Mouse (Mus musculus) limb, embryonic 14.5 days (tissue): Measurements from ENCODE around the gene Grik2. TPM values are rescaled to one million over a fixed set of nuclear protein-coding genes. Genes with fewer than 3 reads are reported as not detected.

Source experiments
- ATAC-seq: fragments of 200-750 bp; cut with Nextera tagmentation; 2 replicates; pipeline ENCODE4 v1.8.0; 2017; ENCODE audit warnings: low read depth, moderate number of reproducible peaks, moderate TSS enrichment; ENCODE audit not compliant: low FRiP score
- DNase-seq: peaks from one replicate; pipeline ENCODE4 v3.0.0-alpha.2; 2015; ENCODE audit warnings: low spot score
- H3K27ac ChIP-seq: fragments of 300-500 bp; sonication (generic); replicated peaks from 2 replicates; pipeline ENCODE4 v1.5.1; 2014; ENCODE audit warnings: low read depth, mild to moderate bottlenecking, low read length, moderate library complexity, mixed read lengths
- H3K27me3 ChIP-seq: fragments of 300-500 bp; sonication (generic); 2 replicates; pipeline ENCODE4 v1.6.1; 2014; ENCODE audit warnings: low read length, mixed read lengths; ENCODE audit not compliant: control insufficient read depth, insufficient read depth
- H3K36me3 ChIP-seq: fragments of 300-500 bp; sonication (generic); 2 replicates; pipeline ENCODE4 v1.6.1; 2014; ENCODE audit warnings: mild to moderate bottlenecking, low read length, moderate library complexity, mixed read lengths; ENCODE audit not compliant: control insufficient read depth, insufficient read depth
- H3K4me1 ChIP-seq: fragments of 300-500 bp; sonication (generic); 2 replicates; pipeline ENCODE4 v1.6.1; 2014; ENCODE audit warnings: antibody characterized with exemption, low read length, mixed read lengths; ENCODE audit not compliant: control insufficient read depth, insufficient read depth
- H3K4me2 ChIP-seq: fragments of 300-500 bp; sonication (generic); replicated peaks from 2 replicates; pipeline ENCODE4 v1.6.1; 2014; ENCODE audit warnings: low read depth, mild to moderate bottlenecking, low read length, moderate library complexity; ENCODE audit not compliant: severe bottlenecking
- H3K4me3 ChIP-seq: fragments of 300-500 bp; sonication (generic); replicated peaks from 2 replicates; pipeline ENCODE4 v1.5.1; 2014; ENCODE audit warnings: low read length
- H3K9ac ChIP-seq: fragments of 300-500 bp; sonication (generic); 2 replicates; pipeline ENCODE4 v1.6.1; 2014; ENCODE audit warnings: mild to moderate bottlenecking, low read depth, low read length, moderate library complexity; ENCODE audit not compliant: severe bottlenecking
- H3K9me3 ChIP-seq: fragments of 300-500 bp; sonication (generic); 2 replicates; pipeline ENCODE4 v1.6.1; 2016; ENCODE audit warnings: low read length; ENCODE audit not compliant: control insufficient read depth
- POLR2A ChIP-seq: fragments of 200-500 bp; IDR thresholded peaks from 2 replicates; pipeline ENCODE4 v1.8.0; 2012; ENCODE audit warnings: inconsistent platforms, mild to moderate bottlenecking, moderate library complexity, borderline replicate concordance; ENCODE audit not compliant: insufficient read depth, insufficient read length; ENCODE audit errors: extremely low read depth
- WGBS: fragments of 180-500 bp; shearing (Covaris S2); extraction: QIAGEN DNeasy Blood & Tissue Kit; methylation state at CpG from one replicate; pipeline ENCODE4 v1.1.7; 2014; 5-methylcytosine and 5-hydroxymethylcytosine counted together
- polyA plus RNA-seq, 2 experiments: library from polyadenylated mRNA; depleted of rRNA in 1 of 2; stranded (reverse) in 1 of 2; unstranded in 1 of 2; fragments of >200 nt; fragmentation: Nextera tagmentation in 1 of 2; extraction: Ambion mirVana in 1 of 2; gene quantifications; 2 replicates each; pipeline versions ENCODE4 v1.2.1 to v1.2.3; 2012 to 2014

Grik2 gene
- polyA plus RNA-seq, 2 experiments, result 2.7 to 3.5 TPM

DNA sequence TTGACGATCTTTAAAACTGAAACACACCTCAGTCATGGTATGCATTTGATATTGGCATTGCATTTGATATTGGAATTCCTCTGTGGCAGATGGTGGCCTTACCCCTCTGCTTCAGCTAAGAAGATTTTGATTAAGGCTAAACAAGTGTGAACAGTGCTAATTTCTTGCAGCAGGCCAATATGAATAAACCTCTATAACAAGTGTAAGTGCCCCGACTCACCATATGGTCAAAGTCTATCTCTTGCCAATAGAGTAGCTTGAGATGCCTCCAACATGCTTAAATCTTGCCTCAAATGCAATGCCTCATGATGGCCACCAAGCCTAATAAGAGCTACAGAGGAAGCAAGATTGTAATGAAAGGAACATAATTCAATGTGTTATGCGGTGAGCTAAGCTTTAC lies 78.8 kb downstream of the Grik2 start:
- H3K4me2 ChIP-seq, result no peak overlapping the region
- ATAC-seq (no peak), DNase-seq (no peak)
- H3K36me3 ChIP-seq, result no peaks in the 10 kb centered on the region
- no peak overlapping the region for H3K9ac ChIP-seq
- no peak overlapping the region for H3K4me3 ChIP-seq
- TF ChIP-seq POLR2A, result no peak
- no peak overlapping the region for H3K27ac ChIP-seq
- WGBS, result 91% methylated on average over 3 of the region's 3 CpGs
- H3K4me1 ChIP-seq, result no peaks in the 10 kb centered on the region
- H3K27me3 ChIP-seq, result no peaks in the 10 kb centered on the region
- no peaks in the 10 kb centered on the region for H3K9me3 ChIP-seq

DNA sequence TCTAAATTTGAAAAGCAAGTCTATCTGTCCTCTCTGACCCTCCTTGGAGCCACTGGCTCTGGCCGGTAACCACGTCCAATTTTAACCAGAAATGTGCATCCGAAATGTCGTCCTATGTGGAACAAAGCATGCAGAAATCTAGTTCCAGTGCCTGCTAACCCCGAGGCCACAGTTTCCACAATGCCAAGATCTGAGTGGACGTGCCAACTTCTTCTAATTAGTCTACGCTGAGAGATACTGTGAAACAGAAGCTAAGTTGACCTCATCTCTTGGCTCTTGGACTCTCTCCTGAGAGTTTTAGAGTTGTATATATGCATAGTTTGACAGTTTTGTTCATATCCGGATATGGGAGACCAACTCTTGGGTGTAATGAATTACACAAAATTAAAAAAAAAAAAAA lies 84.1 kb downstream of the Grik2 start:
- no peaks in the 10 kb centered on the region for H3K4me1 ChIP-seq
- no peaks in the 10 kb centered on the region for H3K9me3 ChIP-seq
- no peak for ATAC-seq
- no peak overlapping the region for H3K27ac ChIP-seq
- no peaks in the 10 kb centered on the region for H3K36me3 ChIP-seq
- no peak overlapping the region for H3K4me2 ChIP-seq
- H3K27me3 ChIP-seq, result no peaks in the 10 kb centered on the region
- H3K9ac ChIP-seq, result no peak overlapping the region
- WGBS, result 95% methylated on average over 8 of the region's 8 CpGs
- no peak overlapping the region for H3K4me3 ChIP-seq
- TF ChIP-seq POLR2A, result no peak
- DNase-seq, result no peak

DNA sequence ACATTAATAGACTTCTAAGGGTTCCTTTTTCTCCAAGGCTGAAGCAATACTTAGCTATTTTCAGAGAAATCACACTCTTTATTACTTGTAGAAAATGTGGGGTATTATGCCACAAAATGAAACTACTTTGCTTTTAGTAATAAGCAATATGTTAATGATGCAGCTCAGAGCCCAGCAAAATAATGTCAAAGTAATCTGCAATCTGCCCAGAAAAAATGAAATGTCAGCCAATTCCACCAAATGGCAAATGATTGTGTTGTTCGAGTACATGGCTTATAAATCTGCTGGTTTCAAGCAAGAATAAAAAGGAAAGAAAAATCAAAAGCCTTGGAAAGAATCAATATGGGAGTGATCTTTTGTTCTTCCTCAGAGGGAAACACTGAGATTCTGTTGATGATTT lies 136.2 kb downstream of the Grik2 start:
- no peak for DNase-seq
- Histone ChIP-seq H3K4me1 (no peaks in the 10 kb centered on the region), H3K36me3 (no peaks in the 10 kb centered on the region), H3K4me3 (no peak overlapping the region), H3K9me3 (no peaks in the 10 kb centered on the region), H3K9ac (no peak overlapping the region), H3K27ac (no peak overlapping the region), H3K4me2 (no peak overlapping the region), H3K27me3 (no peaks in the 10 kb centered on the region)
- 59% methylated on average over 1 of the region's 1 CpGs for WGBS
- no peak for ATAC-seq
- TF ChIP-seq POLR2A, result no peak

DNA sequence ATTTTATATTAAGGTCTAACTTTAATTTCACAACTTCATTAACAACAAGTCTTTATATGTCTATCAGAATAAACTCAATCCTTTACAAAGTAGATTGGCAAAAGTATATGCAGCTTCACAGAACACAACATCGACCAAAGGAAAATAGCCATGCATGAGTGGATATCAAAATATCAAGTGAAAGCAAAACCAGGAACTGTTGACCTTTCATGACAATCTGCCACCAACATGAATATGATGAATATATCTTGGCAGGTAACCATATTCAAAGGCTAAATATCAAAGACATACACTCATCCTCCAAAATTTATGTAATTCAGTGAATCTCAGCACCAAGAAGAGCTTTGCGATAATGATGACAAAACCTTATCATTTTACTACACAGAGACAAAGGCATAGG lies 141.4 kb downstream of the Grik2 start:
- H3K4me2 ChIP-seq, result no peak overlapping the region
- H3K27me3 ChIP-seq, result no peaks in the 10 kb centered on the region
- ATAC-seq (no peak), DNase-seq (no peak)
- H3K27ac ChIP-seq, result no peak overlapping the region
- no peak overlapping the region for H3K9ac ChIP-seq
- 92% methylated on average over 2 of the region's 2 CpGs for whole genome bisulfite sequencing
- TF ChIP-seq POLR2A, result no peak
- no peaks in the 10 kb centered on the region for H3K9me3 ChIP-seq
- no peaks in the 10 kb centered on the region for H3K36me3 ChIP-seq
- H3K4me1 ChIP-seq, result no peaks in the 10 kb centered on the region
- H3K4me3 ChIP-seq, result no peak overlapping the region

DNA sequence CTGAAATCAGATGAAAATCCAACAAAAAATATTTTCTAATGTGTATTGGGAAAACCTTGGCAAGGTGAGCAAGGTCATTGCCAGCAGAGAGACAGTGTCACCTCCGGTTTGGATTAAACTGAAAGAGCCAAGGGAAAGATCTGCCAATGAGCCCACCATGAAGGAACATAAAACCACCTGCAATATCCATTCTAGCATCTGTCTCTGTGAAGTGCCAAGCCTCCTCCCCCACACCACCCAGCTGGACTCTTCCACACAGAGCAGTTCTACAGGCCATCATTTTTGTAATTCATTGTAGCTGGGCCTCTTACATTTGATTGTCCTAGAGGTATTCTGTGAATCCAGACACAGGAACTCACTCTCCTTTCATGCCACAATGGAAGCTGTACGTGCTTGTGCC lies 148.7 kb downstream of the Grik2 start:
- H3K36me3 ChIP-seq, result no peaks in the 10 kb centered on the region
- DNase-seq (no peak), ATAC-seq (no peak)
- no peak overlapping the region for H3K4me3 ChIP-seq
- no peak overlapping the region for H3K9ac ChIP-seq
- H3K4me1 ChIP-seq, result no peaks in the 10 kb centered on the region
- H3K4me2 ChIP-seq, result no peak overlapping the region
- TF ChIP-seq POLR2A, result no peak
- H3K27me3 ChIP-seq, result no peaks in the 10 kb centered on the region
- no peaks in the 10 kb centered on the region for H3K9me3 ChIP-seq
- WGBS, result 75% methylated on average over 2 of the region's 2 CpGs
- no peak overlapping the region for H3K27ac ChIP-seq

DNA sequence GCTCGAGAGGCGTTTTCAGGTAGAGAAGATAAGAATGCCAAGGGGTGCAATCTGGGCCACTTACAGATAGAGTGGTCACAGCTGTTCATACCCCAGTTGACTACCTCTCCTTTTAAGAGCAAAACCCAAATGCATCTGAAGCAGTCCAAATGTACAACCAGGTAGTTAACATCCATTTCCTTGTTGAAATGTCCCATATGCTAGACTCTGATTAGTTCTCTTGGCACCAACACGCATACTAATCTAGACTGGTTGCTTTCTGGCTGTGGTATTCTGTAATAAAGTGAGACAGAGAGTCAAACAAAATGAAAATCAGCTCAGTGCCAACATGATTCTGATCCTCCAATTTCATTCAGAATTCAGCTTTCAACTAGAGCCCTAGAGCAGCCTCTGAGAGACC lies 164.6 kb downstream of the Grik2 start:
- ATAC-seq, result no peak
- H3K36me3 ChIP-seq, result no peaks in the 10 kb centered on the region
- no peak overlapping the region for H3K9ac ChIP-seq
- 78% methylated on average over 3 of the region's 3 CpGs for WGBS
- DNase-seq, result no peak
- H3K27ac ChIP-seq, result no peak overlapping the region
- H3K9me3 ChIP-seq, result no peaks in the 10 kb centered on the region
- H3K4me1 ChIP-seq, result no peaks in the 10 kb centered on the region
- H3K27me3 ChIP-seq, result no peaks in the 10 kb centered on the region
- H3K4me2 ChIP-seq, result no peak overlapping the region
- no peak for TF ChIP-seq POLR2A
- no peak overlapping the region for H3K4me3 ChIP-seq
